Mouse (Mus musculus) gastrocnemius, postnatal 25 days (tissue): Measurements from ENCODE around the gene Eid2b. TPM values are rescaled to one million over a fixed set of nuclear protein-coding genes. Genes with fewer than 3 reads are reported as not detected.
A peak's percentile ranks its signal among the peaks of the same experiment; 100 is the strongest.

ENCODE experiments used
- DNase-seq: peaks from one replicate; pipeline ENCODE4 v3.0.0; 2022
- total RNA-seq, 2 experiments: library from RNA; stranded (reverse); gene quantifications; 1 replicate in 1 of 2; 2 replicates in 1 of 2; pipeline ENCODE4 v1.2.3; 2021

Eid2b gene
- total RNA-seq, 2 experiments from 2014 or later: 4.0 to 4.8 TPM

DNA sequence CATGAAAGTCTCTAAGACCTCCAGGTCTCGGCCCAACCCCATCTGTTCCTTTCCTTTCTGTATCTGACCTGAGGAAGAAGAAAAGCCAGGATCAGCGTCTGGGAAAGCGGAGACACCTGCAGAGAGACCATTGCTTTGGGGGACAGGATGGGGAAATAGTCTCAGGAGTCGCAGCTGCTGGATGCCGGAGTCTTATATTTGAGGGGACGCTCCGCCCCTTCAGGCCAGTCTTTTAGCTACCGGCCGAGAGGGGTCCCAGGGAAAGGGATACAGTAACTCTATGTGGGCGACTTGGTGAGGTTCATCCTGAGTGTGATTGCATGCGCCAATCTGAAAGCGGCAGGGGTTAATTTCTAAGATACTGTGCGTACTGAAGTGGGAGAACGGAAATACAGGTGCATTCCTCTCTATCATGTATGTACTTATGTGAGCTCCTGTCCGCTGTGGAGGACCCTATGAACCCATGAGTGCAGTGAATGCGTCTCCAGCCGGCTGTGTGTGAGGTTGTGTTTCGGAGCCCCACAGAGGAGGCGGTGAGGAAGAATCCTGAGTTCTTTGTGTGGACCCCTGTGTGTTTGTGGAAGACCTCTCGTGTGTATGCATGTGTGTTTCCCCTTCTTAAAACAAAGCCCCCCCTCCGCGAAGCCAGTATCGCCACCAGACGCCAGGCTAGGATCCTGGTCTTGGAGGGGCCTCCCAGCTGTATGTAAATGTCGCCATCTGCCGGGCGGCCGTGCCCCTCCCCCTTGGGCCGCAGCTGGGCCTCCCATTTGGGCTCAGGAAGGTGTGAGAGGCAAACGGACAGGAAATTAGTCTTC is 24.3 kb downstream of the Eid2b start, which contains the start of gene Dll3:
Gene Dll3, minus strand, starts transcription at position 623 of the 818 bp plus-strand sequence.
- no peak for DNase-seq

DNA sequence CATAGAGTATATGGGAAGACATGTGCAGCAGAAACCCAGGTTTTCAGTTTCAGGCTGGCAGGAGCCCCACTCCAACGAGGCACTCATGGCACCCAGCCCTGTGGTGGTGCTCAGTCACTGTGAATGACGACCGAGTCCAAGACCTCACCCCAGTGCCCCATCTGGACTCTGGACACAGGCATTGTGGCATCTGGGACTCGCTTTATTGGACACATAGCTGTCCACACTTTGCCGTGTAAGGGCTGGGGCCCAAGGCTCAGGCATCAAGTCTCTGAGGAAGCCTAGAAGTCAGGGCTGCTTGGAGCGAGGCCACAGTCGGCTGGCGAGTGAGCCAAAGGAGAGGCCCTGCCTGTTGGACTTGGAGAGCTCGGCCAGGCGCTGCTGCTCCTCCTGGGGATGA is 28.1 kb downstream of the Eid2b start:
- no peak for DNase-seq

DNA sequence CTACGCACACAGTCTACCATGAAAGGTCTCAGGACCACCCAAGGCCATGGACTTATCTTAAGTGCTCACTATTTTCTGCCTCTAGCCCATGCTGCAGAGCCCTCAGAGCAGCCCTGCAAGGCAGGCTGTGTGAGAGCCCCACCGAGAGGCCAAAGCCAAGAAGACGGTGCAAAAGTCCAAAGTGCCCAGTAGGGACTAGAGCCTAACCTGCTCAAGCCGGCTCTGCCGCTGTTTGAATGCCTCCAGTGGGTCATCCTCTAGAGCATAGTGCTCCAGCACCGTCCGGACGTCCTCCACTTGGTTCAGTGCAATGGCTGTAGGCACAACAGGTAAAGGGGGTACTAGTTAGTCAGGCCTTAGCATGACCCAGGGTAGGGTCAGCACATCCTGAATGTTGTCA is 28.7 kb downstream of the Eid2b start:
- no peak for DNase-seq

DNA sequence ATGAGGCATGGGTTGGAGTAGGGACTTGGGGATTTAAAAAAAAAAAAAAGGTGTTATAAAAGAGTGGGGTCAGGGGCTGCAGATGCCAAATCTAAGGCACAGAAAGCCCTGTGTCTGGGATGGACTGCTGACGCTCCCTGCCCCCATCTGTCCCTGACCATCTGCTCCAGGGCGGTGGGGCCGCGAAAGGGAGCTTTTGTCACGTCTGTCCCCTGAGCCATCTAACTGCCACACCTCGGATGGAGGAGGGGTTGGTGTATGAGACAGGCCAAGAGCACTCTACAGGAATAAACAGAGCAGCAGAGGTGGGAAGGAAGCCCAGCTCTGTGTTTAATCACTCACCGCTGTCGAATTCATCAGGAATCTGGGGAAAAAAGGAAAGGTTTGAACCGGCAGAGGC is 32.2 kb downstream of the Eid2b start:
- no peak for DNase-seq

DNA sequence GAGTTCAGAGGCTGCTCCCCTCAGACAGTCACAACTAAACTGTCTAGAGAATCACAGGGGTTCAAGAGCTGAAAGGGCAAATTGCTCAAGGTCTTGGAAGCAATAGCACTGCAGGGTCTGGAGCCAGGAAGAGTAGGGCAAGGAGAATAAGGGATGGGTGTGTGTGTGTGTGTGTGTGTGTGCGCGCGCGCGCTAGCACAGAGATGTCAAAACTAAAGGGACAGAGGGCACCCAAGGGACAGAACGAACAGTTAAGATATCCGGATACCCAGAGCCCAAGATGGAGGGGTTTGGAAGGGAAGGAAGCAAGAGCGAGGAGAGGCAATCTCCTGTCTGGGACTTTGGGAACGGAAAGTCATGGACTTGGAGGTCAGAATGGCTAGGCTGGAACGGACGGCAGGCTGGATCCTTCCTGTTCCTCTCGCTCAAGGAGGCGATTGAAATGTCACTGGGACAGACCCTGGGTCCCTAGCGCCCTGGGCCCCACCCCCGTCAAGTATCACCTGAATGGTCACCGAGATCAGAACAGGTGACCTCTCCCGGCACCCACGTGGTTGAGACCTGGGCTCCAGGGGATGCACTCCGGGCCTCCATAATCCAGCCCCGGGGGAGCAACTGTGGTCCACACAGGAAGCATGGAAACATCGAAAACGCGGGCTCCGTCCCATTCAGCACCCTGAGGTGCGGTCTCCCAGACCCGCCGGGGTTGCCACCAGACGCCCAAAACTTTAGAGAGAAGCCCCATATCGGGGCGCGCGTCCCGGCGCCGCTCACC is 33.8 kb downstream of the Eid2b start:
- peak; percentile 21 for DNase-seq

DNA sequence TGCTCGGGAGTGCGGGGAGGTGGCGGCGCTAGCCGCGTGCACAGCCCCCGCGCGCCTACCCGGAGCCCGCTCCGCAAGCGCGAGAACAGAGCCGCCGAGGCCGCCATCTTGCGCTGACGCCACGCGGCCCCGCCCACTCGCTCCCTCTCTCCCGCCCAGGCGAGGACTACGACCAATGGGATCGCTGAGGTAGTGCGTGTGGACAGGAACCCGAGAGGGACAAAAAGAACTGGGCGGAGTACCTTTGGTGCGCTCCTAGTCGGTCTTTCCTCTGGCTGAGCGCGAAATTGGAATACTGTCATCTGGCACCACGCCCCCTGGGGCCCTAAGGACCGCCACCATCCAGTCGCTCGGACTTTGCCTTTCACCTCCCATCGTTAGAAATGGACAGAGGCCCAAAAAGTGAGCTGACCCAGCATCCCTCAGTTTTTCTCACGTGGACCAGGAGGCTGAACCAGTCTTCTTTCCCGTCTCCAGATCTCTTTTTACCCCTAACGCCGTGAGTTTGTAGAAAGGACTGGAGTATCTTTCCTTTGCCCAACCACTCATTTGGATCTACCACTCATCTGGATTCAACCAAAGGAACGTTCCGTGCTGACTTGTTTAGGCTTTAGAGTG is 34.5 kb downstream of the Eid2b start, which contains the start of gene Timm50:
Gene Timm50, minus strand, starts transcription at position 147 of the 618 bp plus-strand sequence.
- peak; percentile 96 for DNase-seq

DNA sequence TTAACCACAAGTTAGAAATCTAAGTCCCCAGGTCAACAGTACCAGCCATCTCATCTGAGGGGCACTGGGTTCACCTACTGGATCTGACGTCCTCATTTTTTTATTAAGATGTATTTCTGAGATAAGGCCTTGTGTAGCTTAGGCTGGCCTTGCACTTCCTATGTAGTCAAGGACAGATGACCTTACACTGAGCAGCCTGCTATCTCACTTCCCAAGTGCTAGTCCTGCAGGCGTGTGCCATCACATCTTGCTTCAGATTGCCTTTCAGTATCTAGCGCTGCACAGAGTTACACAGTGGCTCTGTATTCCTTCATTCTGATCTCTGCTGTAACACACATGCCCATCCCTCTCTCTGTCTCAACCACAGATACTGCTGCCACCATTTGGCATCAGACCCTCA is 40.5 kb downstream of the Eid2b start:
- DNase-seq: no peak

DNA sequence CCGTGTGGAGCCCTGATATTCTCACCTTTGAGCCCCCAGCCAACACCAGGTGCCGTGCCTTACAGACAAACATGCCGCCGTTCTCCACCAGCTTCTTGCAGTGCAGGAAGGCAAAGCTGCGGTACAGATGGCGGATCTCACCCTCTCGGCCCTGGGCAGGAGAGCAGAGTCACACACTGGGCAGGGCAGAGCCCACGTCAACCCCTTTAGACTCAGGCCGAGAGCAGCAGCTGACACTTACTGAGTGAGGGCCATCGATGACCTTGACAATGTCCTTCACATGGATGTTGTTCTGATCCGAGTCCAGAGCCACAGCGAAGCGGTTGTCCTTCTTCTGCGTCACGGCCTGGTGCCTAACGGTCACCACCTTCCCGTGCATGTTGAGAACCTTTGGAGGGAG is 41.2 kb downstream of the Eid2b start:
- DNase-seq: no peak

DNA sequence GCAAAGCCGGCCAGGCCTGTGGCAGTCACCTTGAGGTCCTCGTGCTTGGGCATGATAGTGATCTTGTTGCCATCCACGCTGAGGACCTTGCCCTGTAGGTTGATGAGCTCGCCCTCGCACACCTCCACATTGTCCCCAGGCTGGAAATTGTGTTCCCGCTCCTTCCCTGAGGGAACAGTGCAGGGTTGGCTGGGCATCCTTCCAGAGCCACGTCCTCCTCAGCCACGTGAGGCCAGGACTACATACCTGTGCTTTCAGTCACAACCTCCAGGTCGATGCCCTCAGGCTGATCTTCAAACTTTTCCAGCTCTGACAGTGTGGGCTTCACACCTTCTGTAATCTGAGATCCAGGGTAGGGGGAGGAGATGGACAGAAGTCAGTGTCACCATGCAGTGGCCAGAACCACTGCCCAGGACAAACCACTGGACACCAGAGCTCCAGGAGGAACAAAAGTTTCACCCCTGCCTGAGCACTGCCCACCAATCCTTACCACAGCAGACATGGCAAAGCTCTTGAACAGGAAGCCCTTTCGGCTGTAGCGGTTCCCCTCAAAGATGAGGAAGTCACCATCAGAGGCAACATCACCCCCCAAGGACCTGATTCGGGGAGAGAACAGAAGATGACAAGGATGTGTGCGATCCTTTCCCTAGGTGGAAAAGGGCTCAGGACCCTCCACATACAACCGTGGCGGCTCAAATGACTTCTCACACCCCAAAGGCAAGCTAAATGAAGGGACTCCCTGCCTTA is 44.6 kb downstream of the Eid2b start:
- no peak for DNase-seq

DNA sequence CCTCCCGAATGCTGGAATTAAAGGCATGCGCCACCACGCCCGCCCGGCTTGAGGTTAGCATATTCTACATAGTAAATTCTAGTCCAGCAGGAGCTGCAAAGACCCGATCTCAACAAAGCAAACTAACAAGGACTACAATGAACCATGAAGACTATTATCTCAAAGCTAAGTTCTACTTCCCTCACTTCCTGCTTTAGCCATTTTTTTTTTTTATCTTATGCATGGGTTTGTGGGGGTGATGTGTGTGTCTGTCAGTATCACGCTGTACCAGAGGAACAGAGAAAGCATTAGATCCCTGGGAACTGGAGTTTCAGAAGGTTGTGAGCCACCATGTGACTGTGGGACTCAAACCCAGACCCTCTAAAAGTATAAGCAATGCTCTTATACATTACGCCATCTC is 47.8 kb downstream of the Eid2b start:
- no peak for DNase-seq

DNA sequence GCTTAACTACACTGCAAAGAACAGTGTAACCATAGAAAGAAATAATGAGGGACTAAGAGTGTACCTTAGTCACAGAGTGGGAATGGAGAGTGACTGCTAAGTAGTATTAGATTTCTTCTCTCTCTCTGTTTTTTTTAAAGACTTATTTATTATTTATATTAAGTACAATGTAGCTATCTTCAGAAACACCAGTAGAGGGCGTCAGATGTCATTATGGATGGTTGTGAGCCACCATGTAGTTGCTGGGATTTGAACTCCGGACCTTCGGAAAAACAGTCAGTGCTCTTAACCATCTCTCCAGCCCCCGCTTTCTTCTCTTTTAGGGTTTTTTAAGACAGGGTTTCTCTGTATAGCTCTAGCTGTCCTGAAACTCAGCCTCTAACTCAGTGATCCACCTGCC is 48.9 kb downstream of the Eid2b start:
- no peak for DNase-seq

DNA sequence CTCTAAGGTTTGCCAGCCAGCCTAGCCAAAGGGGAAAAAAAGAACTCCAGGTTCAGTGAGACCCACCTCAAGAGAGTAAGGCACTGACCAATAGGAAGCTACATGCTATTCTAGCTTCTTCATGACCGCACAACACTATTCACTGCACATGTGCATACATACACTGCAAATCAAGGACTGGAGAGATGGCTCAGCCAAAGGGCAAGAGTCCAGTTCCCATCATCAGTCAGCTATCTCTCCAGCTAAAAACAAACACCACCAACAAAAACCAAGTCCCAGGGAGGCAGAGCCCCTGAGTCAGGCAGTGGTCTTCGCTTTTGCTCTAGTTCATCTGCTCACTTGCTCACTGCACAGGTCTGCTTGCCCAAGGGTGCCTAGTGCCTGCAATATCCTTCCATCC is 50.7 kb downstream of the Eid2b start:
- DNase-seq: no peak

Other genes starting within 250 kb of the Eid2b start
- 100 to 1,000 TPM in 1 of 2 experiments, 10 to 100 TPM in 1; 99.0 to 104 TPM for gene Psmc4, start 227.6 kb upstream of the Eid2b start, total RNA-seq
- gene Fcgbp, start 206.5 kb upstream of the Eid2b start, total RNA-seq: not detected
- gene 9530053A07Rik, start 148.3 kb upstream of the Eid2b start, total RNA-seq: not detected
- 10 to 100 TPM; 21.8 to 24.3 TPM for gene Fbl, start 108.0 kb upstream of the Eid2b start, total RNA-seq
- 10 to 100 TPM; 91.6 to 95.8 TPM for gene Dyrk1b, start 98.3 kb upstream of the Eid2b start, total RNA-seq
- 1 to 10 TPM; 5.0 to 5.2 TPM for gene Eid2, start 9.9 kb upstream of the Eid2b start, total RNA-seq
- gene Selenov, start 13.4 kb downstream of the Eid2b start, total RNA-seq: not detected
- not detected for gene Dll3, start 24.5 kb downstream of the Eid2b start, total RNA-seq
- gene Timm50, start 34.3 kb downstream of the Eid2b start, total RNA-seq: 10 to 100 TPM; 41.8 to 43.9 TPM
- gene Supt5, start 61.0 kb downstream of the Eid2b start, total RNA-seq: 10 to 100 TPM; 52.8 to 54.3 TPM
- 100 to 1,000 TPM; 361 to 390 TPM for gene Rps16, start 72.9 kb downstream of the Eid2b start, total RNA-seq
- gene Plekhg2, start 94.9 kb downstream of the Eid2b start, total RNA-seq: 1 to 10 TPM; 4.7 to 7.3 TPM
- gene Zfp36, start 102.5 kb downstream of the Eid2b start, total RNA-seq: 1 to 10 TPM; 7.3 to 7.6 TPM
- gene Med29, start 115.0 kb downstream of the Eid2b start, total RNA-seq: 10 to 100 TPM; 19.6 to 20.2 TPM
- 10 to 100 TPM; 24.9 to 29.4 TPM for gene Paf1, start 115.2 kb downstream of the Eid2b start, total RNA-seq
- gene Gmfg, start 159.7 kb downstream of the Eid2b start, total RNA-seq: 1 to 10 TPM; 1.6 to 4.2 TPM
- under 1 TPM; 0.23 to 0.38 TPM for gene Lrfn1, start 174.2 kb downstream of the Eid2b start, total RNA-seq
- gene Ifnl2, start 232.7 kb downstream of the Eid2b start, total RNA-seq: not detected
- gene Ifnl3, start 245.1 kb downstream of the Eid2b start, total RNA-seq: not detected